Mouse (Mus musculus) kidney, embryonic 16.5 days (tissue): Measurements from ENCODE around the gene Rsc1a1. TPM values are rescaled to one million over a fixed set of nuclear protein-coding genes. Genes with fewer than 3 reads are reported as not detected.

Experiments
- ATAC-seq: fragments of 200-750 bp; cut with Nextera tagmentation; 2 replicates; pipeline ENCODE4 v1.8.0; 2017; ENCODE audit warnings: moderate TSS enrichment; ENCODE audit not compliant: low FRiP score, low TSS enrichment
- H3K27ac ChIP-seq: fragments of 300-500 bp; sonication (generic); 2 replicates; pipeline ENCODE4 v1.5.1; 2014; ENCODE audit warnings: low read length
- H3K27me3 ChIP-seq: fragments of 300-500 bp; sonication (generic); 2 replicates; pipeline ENCODE4 v1.6.1; 2014; ENCODE audit warnings: low read length, control low read depth, mixed read lengths; ENCODE audit not compliant: insufficient read depth
- H3K36me3 ChIP-seq: fragments of 300-500 bp; sonication (generic); 2 replicates; pipeline ENCODE4 v1.6.1; 2014; ENCODE audit warnings: low read length, control low read depth, mixed read lengths; ENCODE audit not compliant: insufficient read depth
- H3K4me1 ChIP-seq: fragments of 300-500 bp; sonication (generic); 2 replicates; pipeline ENCODE4 v1.6.1; 2014; ENCODE audit warnings: low read length, control low read depth, mixed read lengths; ENCODE audit not compliant: insufficient read depth
- H3K4me2 ChIP-seq: fragments of 300-500 bp; sonication (generic); replicated peaks from 2 replicates; pipeline ENCODE4 v1.6.1; 2014; ENCODE audit warnings: low read depth, low read length
- H3K4me3 ChIP-seq: fragments of 300-500 bp; sonication (generic); 2 replicates; pipeline ENCODE4 v1.5.1; 2014; ENCODE audit warnings: mild to moderate bottlenecking, low read length
- H3K9ac ChIP-seq: fragments of 300-500 bp; sonication (generic); replicated peaks from 2 replicates; pipeline ENCODE4 v1.6.1; 2014; ENCODE audit warnings: low read length
- H3K9me3 ChIP-seq: fragments of 300-500 bp; sonication (generic); 2 replicates; pipeline ENCODE4 v1.6.1; 2016; ENCODE audit warnings: low read length, control low read depth
- WGBS: fragments of 180-500 bp; shearing (Covaris S2); extraction: QIAGEN DNeasy Blood & Tissue Kit; methylation state at CpG from one replicate; pipeline ENCODE4 v1.1.7; 2014; 5-methylcytosine and 5-hydroxymethylcytosine counted together
- polyA plus RNA-seq: library from polyadenylated mRNA; unstranded; fragments of >200 nt; fragmentation: Nextera tagmentation; extraction: Ambion mirVana; gene quantifications from 2 replicates; pipeline ENCODE4 v1.2.1, GENCODE M21; 2015

The Rsc1a1 gene
- polyA plus RNA-seq, 1 experiment from 2014 or later = not detected

DNA sequence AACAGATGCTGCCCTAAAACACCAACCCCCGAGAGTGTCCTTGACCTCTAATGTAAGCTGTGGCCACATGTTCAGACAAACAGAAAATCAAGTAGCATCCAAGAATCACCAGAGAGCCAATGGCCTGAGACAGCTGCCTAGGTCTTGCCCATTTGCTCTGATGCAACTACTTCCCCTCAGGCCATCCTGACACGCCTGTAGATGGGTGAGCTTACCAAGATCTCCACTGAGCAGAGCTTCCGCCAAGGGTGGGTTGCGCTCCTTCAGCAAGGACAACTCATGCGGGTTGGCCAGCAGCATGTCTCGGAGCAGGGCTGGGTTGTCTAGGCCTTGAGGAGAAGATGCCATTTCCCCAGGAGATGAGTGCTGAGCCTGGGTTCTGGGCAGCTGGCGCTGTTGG, 22.6 kb upstream of the Rsc1a1 start:
- no peak overlapping the region for H3K9ac ChIP-seq
- no peaks in the 10 kb centered on the region for H3K27me3 ChIP-seq
- H3K4me2 ChIP-seq = no peak overlapping the region
- H3K4me3 ChIP-seq = no peak overlapping the region
- H3K4me1 ChIP-seq = no peaks in the 10 kb centered on the region
- no peak for ATAC-seq
- H3K36me3 ChIP-seq = peaks cover 85% of the 10 kb centered on the region
- H3K9me3 ChIP-seq = no peaks in the 10 kb centered on the region
- WGBS = 96% methylated on average over 7 of the region's 7 CpGs
- no peak overlapping the region for H3K27ac ChIP-seq

DNA sequence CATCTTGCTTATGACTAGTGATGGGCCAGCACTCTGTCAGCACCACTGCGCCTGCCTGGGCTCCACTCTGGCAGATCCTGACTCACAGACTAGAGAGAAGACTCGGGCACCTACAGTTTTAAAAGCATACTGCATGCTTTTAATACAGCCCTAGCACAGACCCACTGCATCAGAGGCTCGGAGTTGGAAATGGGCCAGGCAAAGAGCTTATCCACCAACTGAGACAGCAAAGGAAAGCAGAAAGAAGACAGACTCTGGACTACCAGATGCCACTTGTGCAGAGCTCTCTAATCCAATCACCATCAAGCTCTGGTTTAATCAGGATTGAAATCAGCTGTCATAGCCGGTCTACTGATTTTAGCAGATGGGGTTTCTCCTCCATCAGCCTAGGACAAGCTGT, 19.9 kb upstream of the Rsc1a1 start:
- 79% methylated on average over 4 of the region's 4 CpGs for WGBS
- no peaks in the 10 kb centered on the region for H3K9me3 ChIP-seq
- H3K4me2 ChIP-seq = no peak overlapping the region
- no peak for ATAC-seq
- H3K36me3 ChIP-seq = peaks cover 79% of the 10 kb centered on the region
- H3K27ac ChIP-seq = no peak overlapping the region
- no peak overlapping the region for H3K9ac ChIP-seq
- no peaks in the 10 kb centered on the region for H3K4me1 ChIP-seq
- no peaks in the 10 kb centered on the region for H3K27me3 ChIP-seq
- H3K4me3 ChIP-seq = no peak overlapping the region

DNA sequence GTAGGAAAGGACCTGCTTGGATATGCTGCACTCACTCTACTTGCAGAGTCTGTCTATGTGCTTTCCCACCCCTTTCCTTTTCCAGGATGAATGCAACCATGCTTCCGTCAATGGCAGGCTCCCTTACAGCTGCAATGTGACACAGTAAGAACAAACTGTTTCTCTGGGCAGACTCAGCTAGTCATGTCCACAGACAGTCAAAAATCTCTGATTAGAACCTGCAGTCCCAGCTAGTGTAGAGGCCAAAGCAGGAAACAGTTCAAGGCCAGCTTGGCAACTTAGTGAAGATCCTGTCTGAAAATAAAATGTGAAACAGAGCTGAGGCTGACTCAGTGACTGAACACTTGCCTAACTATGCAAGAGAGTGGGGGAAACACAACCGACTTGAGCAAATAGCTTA, 19.2 kb upstream of the Rsc1a1 start:
- H3K4me1 ChIP-seq = no peaks in the 10 kb centered on the region
- no peaks in the 10 kb centered on the region for H3K27me3 ChIP-seq
- no peak for ATAC-seq
- 90% methylated on average over 2 of the region's 2 CpGs for WGBS
- no peaks in the 10 kb centered on the region for H3K9me3 ChIP-seq
- no peak overlapping the region for H3K4me2 ChIP-seq
- H3K36me3 ChIP-seq = peaks cover 78% of the 10 kb centered on the region
- H3K27ac ChIP-seq = no peak overlapping the region
- no peak overlapping the region for H3K9ac ChIP-seq
- no peak overlapping the region for H3K4me3 ChIP-seq

DNA sequence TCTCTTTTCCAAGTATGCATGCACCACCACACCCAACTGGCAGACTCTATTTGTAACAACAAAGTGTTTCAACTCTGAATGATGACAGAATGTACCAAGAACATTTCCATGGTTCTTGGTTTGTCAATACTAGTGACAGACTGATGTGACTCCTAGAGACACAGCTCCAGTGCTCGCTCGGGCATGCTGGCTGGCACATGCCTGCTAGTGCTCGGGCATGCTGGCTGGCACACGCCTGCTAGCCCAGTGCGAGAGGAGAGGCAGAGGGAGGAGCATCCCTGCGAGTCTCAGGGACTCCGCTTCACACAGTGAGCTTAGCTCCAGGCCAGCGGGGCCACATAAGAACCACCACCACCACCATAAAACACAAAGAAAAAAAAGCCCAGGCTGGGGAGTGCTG, 9.3 kb upstream of the Rsc1a1 start:
- no peaks in the 10 kb centered on the region for H3K9me3 ChIP-seq
- peaks cover 65% of the 10 kb centered on the region for H3K36me3 ChIP-seq
- H3K27me3 ChIP-seq = no peaks in the 10 kb centered on the region
- H3K9ac ChIP-seq = no peak overlapping the region
- no peak overlapping the region for H3K4me3 ChIP-seq
- WGBS = 96% methylated on average over 8 of the region's 8 CpGs
- H3K4me2 ChIP-seq = no peak overlapping the region
- H3K27ac ChIP-seq = no peak overlapping the region
- ATAC-seq = no peak
- H3K4me1 ChIP-seq = no peaks in the 10 kb centered on the region

GRCm38 (mm10) chr4:141688505-141688904, 3.1 kb upstream of the Rsc1a1 start:
- Histone ChIP-seq H3K4me2 (no peak overlapping the region), H3K27me3 (no peaks in the 10 kb centered on the region), H3K9me3 (no peaks in the 10 kb centered on the region), H3K4me3 (no peak overlapping the region), H3K36me3 (peaks cover 61% of the 10 kb centered on the region), H3K9ac (no peak overlapping the region), H3K27ac (no peak overlapping the region), H3K4me1 (no peaks in the 10 kb centered on the region)
- ATAC-seq = no peak
- 93% methylated on average over 8 of the region's 8 CpGs for WGBS

DNA sequence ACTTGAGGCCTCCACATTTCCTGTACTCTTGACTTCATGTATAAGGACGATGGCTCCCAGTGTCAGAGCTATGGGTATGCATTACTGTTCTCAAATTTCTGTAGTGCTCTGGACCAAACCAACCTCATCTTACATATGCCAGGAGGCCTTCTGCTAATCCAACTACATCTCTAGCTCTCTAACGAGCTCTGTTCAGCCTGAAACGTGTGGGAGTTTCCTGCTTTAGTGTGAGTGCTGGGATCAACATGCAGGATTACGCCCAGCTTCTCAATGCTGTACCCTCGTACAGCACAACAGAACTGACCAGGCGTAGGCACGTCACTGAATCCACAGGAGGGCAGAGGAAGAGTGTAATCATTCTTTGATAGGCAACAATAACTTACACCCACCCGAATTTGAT, 1.1 kb upstream of the Rsc1a1 start:
- Histone ChIP-seq H3K4me2 (no peak overlapping the region), H3K4me3 (no peak overlapping the region), H3K9me3 (no peaks in the 10 kb centered on the region), H3K27ac (peak overlapping the region; percentile 18; the same call in 1 of the 2 replicates), H3K27me3 (no peaks in the 10 kb centered on the region), H3K9ac (no peak overlapping the region), H3K4me1 (peaks cover 7% of the 10 kb centered on the region), H3K36me3 (peaks cover 60% of the 10 kb centered on the region)
- no peak for ATAC-seq
- WGBS = 43% methylated on average over 8 of the region's 8 CpGs

GRCm38 (mm10) chr4:141686093-141686492, 694 bp upstream of the Rsc1a1 start:
- 65% methylated on average over 3 of the region's 3 CpGs for WGBS
- H3K9me3 ChIP-seq = no peaks in the 10 kb centered on the region
- peaks cover 55% of the 10 kb centered on the region for H3K36me3 ChIP-seq
- H3K27me3 ChIP-seq = no peaks in the 10 kb centered on the region
- no peak for ATAC-seq
- H3K27ac ChIP-seq = no peak overlapping the region
- H3K4me2 ChIP-seq = no peak overlapping the region
- no peak overlapping the region for H3K4me3 ChIP-seq
- H3K4me1 ChIP-seq = peaks cover 7% of the 10 kb centered on the region
- no peak overlapping the region for H3K9ac ChIP-seq

DNA sequence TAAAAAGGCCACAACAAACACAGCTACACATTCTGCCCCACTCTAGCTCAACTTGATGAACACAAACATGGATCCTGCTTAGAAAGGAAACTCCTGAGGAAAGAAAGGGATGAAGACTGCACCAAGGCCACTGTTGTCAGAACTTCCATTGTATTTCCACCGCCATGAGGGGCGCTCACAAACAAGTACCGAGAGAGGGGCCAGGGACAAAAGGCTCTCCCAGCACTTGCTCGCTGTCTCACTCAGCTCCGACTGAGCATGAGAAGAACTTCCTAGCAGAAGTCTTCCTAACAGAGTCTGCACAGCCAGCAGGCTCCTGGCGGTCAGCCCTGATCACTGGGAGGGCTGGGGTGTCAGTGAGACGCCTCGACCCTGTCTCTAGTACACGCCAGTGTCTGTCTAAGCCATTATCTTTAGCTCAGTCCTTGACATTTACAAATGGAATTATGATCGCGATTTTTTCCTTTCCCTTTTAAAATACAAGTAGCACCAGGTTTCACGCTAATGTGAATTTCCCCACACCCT, 2.6 kb downstream of the Rsc1a1 start:
- Histone ChIP-seq H3K36me3 (peaks cover 40% of the 10 kb centered on the region), H3K27ac (no peak overlapping the region; the same call in 1 of the 2 replicates), H3K9ac (no peak overlapping the region), H3K9me3 (no peaks in the 10 kb centered on the region), H3K4me2 (no peak overlapping the region), H3K27me3 (no peaks in the 10 kb centered on the region), H3K4me3 (no peak overlapping the region), H3K4me1 (peaks cover 19% of the 10 kb centered on the region)
- no peak for ATAC-seq
- WGBS = 77% methylated on average over 12 of the region's 12 CpGs

- H3K9me3 ChIP-seq = no peaks in the 10 kb centered on the region
- H3K9ac ChIP-seq = no peak overlapping the region
- H3K4me1 ChIP-seq = peaks cover 19% of the 10 kb centered on the region
- no peak overlapping the region for H3K4me2 ChIP-seq
- H3K4me3 ChIP-seq = no peak overlapping the region
- H3K27ac ChIP-seq = peak overlapping the region; percentile 17; the same call in 1 of the 2 replicates
- WGBS = 47% methylated on average over 7 of the region's 7 CpGs
- ATAC-seq = no peak
- peaks cover 37% of the 10 kb centered on the region for H3K36me3 ChIP-seq
- H3K27me3 ChIP-seq = no peaks in the 10 kb centered on the region
Observed at GRCm38 (mm10) chr4:141681767-141682166, 3.6 kb downstream of the Rsc1a1 start.

- Histone ChIP-seq H3K9ac (no peak overlapping the region), H3K4me3 (no peak overlapping the region), H3K4me2 (no peak overlapping the region), H3K36me3 (peaks cover 30% of the 10 kb centered on the region), H3K9me3 (no peaks in the 10 kb centered on the region), H3K4me1 (peaks cover 19% of the 10 kb centered on the region), H3K27me3 (no peaks in the 10 kb centered on the region), H3K27ac (no peak overlapping the region)
- 47% methylated on average over 12 of the region's 12 CpGs for WGBS
- ATAC-seq = no peak
Observed at GRCm38 (mm10) chr4:141680892-141681291, 4.5 kb downstream of the Rsc1a1 start.
